Mouse (Mus musculus): Measurements from ENCODE around the gene Xlr3b.
"Not testable (repeated sequence)": the region's sequence is repeated elsewhere in the genome, so short reads cannot be mapped to it uniquely, and the experiment has no call there.

Xlr3b gene

GRCm38 (mm10) chrX:73191934-73192333 is at the start of gene Xlr3b:
Gene Xlr3b (plus strand): TSS chrX:73192207.
- DNase-seq: peak in 1 of 2 experiments; percentile 11

DNA sequence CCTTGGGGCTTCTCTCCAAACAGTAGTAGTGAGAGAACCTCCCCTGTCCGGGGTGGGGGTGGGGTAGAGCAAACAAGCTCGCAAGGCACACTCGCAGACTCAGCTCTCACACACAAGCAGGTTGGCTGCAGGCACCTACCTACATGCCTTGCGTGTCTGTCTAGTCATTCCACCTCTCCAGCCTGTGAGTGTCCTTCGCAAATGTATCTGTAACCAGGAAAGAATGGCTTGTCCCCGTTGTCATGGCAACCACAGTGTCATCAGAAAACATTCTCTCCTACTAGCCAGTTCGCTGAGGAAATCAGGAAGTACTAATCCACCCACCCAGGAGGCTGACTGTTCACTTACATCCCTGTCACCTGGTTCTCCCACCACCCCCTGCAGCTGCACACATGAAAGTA is 48.8 kb upstream of the Xlr3b start:
- DNase-seq: not testable (repeated sequence)

DNA sequence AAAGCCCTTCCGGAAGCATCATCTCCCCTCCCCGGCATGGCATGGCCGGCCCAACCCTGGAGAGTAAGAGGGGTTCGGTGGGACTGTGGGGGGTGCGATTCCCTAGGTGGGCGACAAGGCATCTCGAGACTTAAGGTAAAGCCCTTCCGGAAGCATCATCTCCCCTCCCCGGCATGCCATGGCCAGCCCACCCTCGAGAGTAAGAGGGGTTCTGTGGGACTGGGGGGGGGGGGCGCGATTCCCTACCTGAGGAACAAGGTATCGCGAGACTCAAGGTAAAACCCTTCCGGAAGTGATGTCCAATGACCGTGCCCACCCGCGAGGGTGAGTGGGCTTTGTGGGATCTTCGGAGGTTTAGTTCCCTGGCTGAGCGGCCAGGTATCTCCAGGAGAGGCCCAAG is 43.5 kb upstream of the Xlr3b start, which contains the start of gene Xlr5b:
Xlr5b (plus strand) TSS at position 301 of the 400 bp plus-strand sequence.
- DNase-seq: not testable (repeated sequence)

DNA sequence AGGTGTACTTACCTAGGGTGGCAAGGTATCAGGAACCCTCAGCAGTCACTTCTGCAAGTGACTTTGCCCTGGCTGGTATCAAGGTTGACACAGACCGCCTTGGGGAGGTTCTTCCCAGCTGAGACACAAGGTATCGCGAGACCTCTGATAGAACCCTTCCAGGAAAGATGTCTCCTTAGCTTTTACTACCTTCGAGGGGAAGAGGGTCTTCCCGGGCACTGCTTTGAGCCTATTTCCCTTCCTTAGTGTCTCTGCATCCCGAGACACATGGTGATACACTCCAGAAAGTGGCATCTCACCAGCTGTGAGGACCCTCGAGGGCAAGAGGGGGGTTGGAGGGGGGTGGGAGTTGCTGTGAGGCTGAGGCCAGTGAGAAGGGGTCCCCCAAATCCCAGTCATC is 42.7 kb upstream of the Xlr3b start, which contains the start of gene DXBay18:
DXBay18 (minus strand) TSS at position 101 of the 400 bp plus-strand sequence.
- DNase-seq: not testable (repeated sequence)

DNA sequence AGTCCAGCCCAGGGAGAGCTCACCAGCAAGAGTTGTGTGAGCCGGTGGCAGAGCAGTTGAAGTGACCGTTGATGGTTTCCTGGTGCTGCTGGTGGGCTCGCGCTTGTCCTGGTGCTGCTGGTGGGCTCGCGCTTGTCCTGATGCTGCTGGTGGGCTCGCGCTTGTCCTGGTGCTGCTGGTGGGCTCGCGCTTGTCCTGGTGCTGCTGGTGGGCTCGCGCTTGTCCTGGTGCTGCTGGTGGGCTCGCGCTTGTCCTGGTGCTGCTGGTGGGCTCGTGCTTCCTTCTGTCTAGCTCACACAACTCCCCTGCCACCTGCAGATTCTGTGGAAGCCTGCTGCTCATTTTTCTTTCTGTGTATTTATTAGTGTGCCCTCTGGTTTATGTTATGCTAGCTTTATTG is 15.1 kb upstream of the Xlr3b start, which contains the start of gene Spin2d:
Spin2d (minus strand) TSS at position 101 of the 400 bp plus-strand sequence.
- not testable (repeated sequence) for DNase-seq

DNA sequence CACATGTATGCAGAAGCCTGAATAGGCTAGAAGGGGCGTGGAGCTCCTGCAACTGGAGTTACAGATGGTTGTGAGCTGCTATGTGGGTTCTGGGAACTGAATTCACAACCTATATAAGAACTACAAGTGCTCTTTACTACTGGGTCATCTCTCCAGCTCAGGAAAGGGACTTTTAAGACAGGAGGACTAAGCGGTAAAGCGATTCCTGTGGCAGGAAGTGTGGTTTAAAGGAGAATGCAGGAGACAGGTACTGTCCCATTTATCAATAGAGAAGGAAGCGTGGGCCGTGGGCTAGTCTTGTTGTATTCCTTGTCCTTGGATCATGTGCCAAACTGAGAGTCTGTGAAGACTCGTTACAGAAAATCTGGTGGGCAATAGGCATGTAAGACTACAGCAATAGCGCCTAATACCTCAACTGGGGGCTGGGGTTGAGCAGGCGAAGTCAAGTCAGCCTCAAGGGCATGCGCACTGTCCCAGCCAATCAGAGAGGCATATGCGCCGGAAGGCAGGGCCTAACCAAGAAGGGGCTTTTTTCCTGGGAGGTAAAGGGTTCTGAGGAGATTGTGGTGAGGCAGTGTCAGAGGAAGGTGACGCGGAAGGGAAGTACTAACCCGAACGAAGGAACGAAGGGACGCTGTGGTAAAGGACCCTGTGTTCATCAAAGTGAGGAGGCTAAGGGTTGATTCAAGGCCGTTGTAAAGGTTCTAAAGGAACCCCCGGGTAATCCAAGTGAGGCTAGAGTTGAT is 22.0 kb downstream of the Xlr3b start, which contains the start of gene Xlr4b:
Xlr4b (plus strand) TSS at position 515 of the 746 bp plus-strand sequence.
- DNase-seq: not testable (repeated sequence)

- DNase-seq: no peak
Measured at GRCm38 (mm10) chrX:73225365-73225764, 33.4 kb downstream of the Xlr3b start.

GRCm38 (mm10) chrX:73227914-73228605 is 36.1 kb downstream of the Xlr3b start, which contains the start of gene F8a:
Gene F8a (plus strand): TSS chrX:73228291.
- peak; percentile 87 to 88 for DNase-seq

- DNase-seq: peak; percentile 66 to 71
Measured at GRCm38 (mm10) chrX:73228606-73229214, 36.7 kb downstream of the Xlr3b start.

GRCm38 (mm10) chrX:73229288-73229687 is 37.3 kb downstream of the Xlr3b start:
- DNase-seq: no peak

DNA sequence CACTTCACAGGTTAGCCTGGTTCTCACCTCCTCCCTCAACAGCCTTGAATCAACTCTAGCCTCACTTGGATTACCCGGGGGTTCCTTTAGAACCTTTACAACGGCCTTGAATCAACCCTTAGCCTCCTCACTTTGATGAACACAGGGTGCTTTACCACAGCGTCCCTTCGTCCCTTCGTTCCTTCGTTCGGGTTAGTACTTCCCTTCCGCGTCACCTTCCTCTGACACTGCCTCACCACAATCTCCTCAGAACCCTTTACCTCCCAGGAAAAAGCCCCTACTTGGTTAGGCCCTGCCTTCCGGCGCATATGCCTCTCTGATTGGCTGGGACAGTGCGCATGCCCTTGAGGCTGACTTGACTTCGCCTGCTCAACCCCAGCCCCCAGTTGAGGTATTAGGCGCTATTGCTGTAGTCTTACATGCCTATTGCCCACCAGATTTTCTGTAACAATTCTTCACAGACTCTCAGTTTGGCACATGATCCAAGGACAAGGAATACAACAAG is 50.9 kb downstream of the Xlr3b start, which contains the start of gene Xlr4c:
Xlr4c (minus strand) TSS at position 310 of the 505 bp plus-strand sequence.
- DNase-seq: not testable (repeated sequence)
